Mouse (Mus musculus) midbrain, embryonic 15.5 days (tissue): ENCODE data around the gene Ceacam16. TPM values are rescaled to one million over a fixed set of nuclear protein-coding genes. Genes with fewer than 3 reads are reported as not detected.

Experiments used
- ATAC-seq: fragments of 200-750 bp; cut with Nextera tagmentation; replicated peaks from 2 replicates; pipeline ENCODE4 v1.8.0; 2017; ENCODE audit warnings: moderate TSS enrichment
- H3K27ac ChIP-seq: fragments of 300-500 bp; sonication (generic); 2 replicates; pipeline ENCODE4 v1.5.1; 2015; ENCODE audit warnings: mild to moderate bottlenecking, inconsistent platforms
- H3K27me3 ChIP-seq: fragments of 300-500 bp; sonication (generic); replicated peaks from 2 replicates; pipeline ENCODE4 v1.6.1; 2015; ENCODE audit warnings: inconsistent platforms
- H3K36me3 ChIP-seq: fragments of 300-500 bp; sonication (generic); replicated peaks from 2 replicates; pipeline ENCODE4 v1.6.1; 2015; ENCODE audit warnings: inconsistent platforms
- H3K4me1 ChIP-seq: fragments of 300-500 bp; sonication (generic); 2 replicates; pipeline ENCODE4 v1.6.1; 2015; ENCODE audit warnings: inconsistent platforms
- H3K4me2 ChIP-seq: fragments of 300-500 bp; sonication (generic); 2 replicates; pipeline ENCODE4 v1.6.1; 2015; ENCODE audit warnings: inconsistent platforms, mild to moderate bottlenecking, moderate library complexity
- H3K4me3 ChIP-seq: fragments of 300-500 bp; sonication (generic); 2 replicates; pipeline ENCODE4 v1.5.1; 2015; ENCODE audit warnings: mild to moderate bottlenecking, inconsistent platforms
- H3K9ac ChIP-seq: fragments of 300-500 bp; sonication (generic); 2 replicates; pipeline ENCODE4 v1.6.1; 2015; ENCODE audit warnings: mild to moderate bottlenecking, inconsistent platforms
- H3K9me3 ChIP-seq: fragments of 300-500 bp; sonication (generic); 2 replicates; pipeline ENCODE4 v1.6.1; 2016; ENCODE audit warnings: inconsistent platforms
- WGBS: fragments of 180-500 bp; shearing (Covaris S2); methylation state at CpG from one replicate; pipeline ENCODE4 v1.1.7; 2015; ENCODE audit warnings: mixed read lengths; 5-methylcytosine and 5-hydroxymethylcytosine counted together
- polyA plus RNA-seq: library from polyadenylated mRNA; unstranded; fragments of >200 nt; fragmentation: Nextera tagmentation; extraction: Ambion mirVana; gene quantifications from 2 replicates; pipeline ENCODE4 v1.2.1, GENCODE M21; 2015

The Ceacam16 gene
- 1.1 and 1.2 TPM in 2 replicates for polyA plus RNA-seq

DNA sequence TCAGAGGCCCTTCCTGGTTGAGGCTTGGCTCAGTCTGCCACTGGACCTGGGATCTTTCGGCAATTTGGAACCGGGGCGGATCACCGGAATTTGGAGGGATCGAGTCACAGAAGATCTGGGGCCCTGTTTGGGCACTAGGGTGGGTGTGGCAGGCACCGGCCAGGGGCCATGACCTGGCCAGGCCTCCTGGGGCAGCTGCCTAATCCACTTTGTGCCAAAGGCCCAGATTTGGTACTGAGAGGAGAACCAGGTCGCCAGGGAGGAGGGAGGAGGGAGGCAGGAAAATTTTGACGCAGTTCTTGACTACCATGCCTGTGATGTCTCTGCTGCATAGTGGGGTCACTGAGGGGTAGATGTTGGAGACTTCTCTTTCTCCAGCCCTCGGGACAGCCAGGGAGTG is at the start of gene Ceacam16:
TSS of gene Ceacam16 (minus strand) at position 101 of the 400 bp plus-strand sequence.
- no peaks in the 10 kb centered on the region for H3K4me1 ChIP-seq
- H3K9me3 ChIP-seq: no peaks in the 10 kb centered on the region
- H3K27me3 ChIP-seq: no peaks in the 10 kb centered on the region
- no peak within 1 kb of the TSS for H3K27ac ChIP-seq
- no peak within 1 kb of the TSS for H3K4me3 ChIP-seq
- ATAC-seq: no peak
- 83% methylated on average over 9 of the region's 9 CpGs for WGBS
- no peaks in the 10 kb centered on the region for H3K36me3 ChIP-seq
- no peak within 1 kb of the TSS for H3K9ac ChIP-seq
- H3K4me2 ChIP-seq: no peak within 1 kb of the TSS

- Histone ChIP-seq H3K9ac (no peak overlapping the region), H3K4me2 (no peak overlapping the region), H3K36me3 (peaks cover 14% of the 10 kb centered on the region), H3K27ac (no peak overlapping the region), H3K4me1 (no peaks in the 10 kb centered on the region), H3K4me3 (no peak overlapping the region), H3K9me3 (no peaks in the 10 kb centered on the region), H3K27me3 (no peaks in the 10 kb centered on the region)
- WGBS: 51% methylated on average over 21 of the region's 21 CpGs
- peak; percentile 82 for ATAC-seq
Observed at GRCm38 (mm10) chr7:19910421-19911291, 49.6 kb upstream of the Ceacam16 start.

GRCm38 (mm10) chr7:19889881-19890280 is 28.8 kb upstream of the Ceacam16 start:
- Histone ChIP-seq H3K4me3 (no peak overlapping the region), H3K27ac (no peak overlapping the region), H3K36me3 (no peaks in the 10 kb centered on the region), H3K4me2 (no peak overlapping the region), H3K9ac (no peak overlapping the region), H3K27me3 (no peaks in the 10 kb centered on the region), H3K4me1 (no peaks in the 10 kb centered on the region), H3K9me3 (no peaks in the 10 kb centered on the region)
- no peak for ATAC-seq
- 51% methylated on average over 8 of the region's 8 CpGs for WGBS

DNA sequence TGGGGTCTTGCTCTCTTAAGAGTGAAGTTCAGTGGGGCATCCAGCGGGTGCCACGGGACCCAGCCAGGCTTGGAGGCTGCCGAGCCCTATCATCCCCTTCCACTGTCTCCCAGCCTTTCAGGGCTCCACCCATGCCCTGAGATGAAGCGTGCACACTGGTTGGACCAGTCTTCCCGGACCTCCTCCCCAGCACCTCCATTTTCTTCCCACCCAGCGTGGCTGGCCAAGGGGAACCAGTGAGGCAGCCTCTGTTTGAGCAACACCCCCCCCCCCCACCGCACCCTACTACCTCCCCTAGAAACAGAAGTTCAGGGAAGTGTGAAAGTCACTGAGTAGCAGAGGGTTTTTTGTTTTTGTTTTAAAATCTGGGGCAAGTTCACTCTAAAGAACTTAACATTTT is 26.8 kb upstream of the Ceacam16 start, which contains the start of gene Ceacam19:
TSS of gene Ceacam19 (minus strand) at position 117 of the 400 bp plus-strand sequence.
- Histone ChIP-seq H3K9ac (no peak within 1 kb of the TSS), H3K27me3 (no peaks in the 10 kb centered on the region), H3K4me3 (no peak within 1 kb of the TSS), H3K4me1 (no peaks in the 10 kb centered on the region), H3K36me3 (no peaks in the 10 kb centered on the region), H3K4me2 (no peak within 1 kb of the TSS), H3K9me3 (no peaks in the 10 kb centered on the region), H3K27ac (no peak within 1 kb of the TSS)
- no peak for ATAC-seq
- 78% methylated on average over 7 of the region's 7 CpGs for WGBS

DNA sequence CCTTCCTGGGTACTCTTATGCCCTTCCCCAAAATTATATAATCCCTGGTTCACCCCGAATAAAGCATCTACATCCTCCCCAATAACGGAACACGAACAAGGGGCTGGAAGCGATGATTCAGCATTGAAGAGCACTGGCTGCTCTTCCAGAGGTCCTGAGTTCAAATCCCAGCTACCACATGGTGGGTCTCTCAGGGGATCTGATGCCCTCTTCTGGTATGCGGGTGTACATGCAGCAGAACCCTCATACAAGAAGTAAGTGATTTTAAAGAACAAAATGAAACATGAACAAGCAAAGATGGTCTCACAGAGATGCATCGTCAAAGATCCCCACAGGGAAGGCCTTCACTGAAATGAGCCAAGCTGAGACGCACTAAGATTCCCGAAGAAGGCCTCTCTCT is 19.7 kb upstream of the Ceacam16 start:
- Histone ChIP-seq H3K9me3 (no peaks in the 10 kb centered on the region), H3K4me1 (no peaks in the 10 kb centered on the region), H3K36me3 (no peaks in the 10 kb centered on the region), H3K4me2 (no peak overlapping the region), H3K9ac (no peak overlapping the region), H3K27ac (no peak overlapping the region), H3K27me3 (no peaks in the 10 kb centered on the region), H3K4me3 (no peak overlapping the region)
- ATAC-seq: no peak
- 79% methylated on average over 8 of the region's 8 CpGs for WGBS

DNA sequence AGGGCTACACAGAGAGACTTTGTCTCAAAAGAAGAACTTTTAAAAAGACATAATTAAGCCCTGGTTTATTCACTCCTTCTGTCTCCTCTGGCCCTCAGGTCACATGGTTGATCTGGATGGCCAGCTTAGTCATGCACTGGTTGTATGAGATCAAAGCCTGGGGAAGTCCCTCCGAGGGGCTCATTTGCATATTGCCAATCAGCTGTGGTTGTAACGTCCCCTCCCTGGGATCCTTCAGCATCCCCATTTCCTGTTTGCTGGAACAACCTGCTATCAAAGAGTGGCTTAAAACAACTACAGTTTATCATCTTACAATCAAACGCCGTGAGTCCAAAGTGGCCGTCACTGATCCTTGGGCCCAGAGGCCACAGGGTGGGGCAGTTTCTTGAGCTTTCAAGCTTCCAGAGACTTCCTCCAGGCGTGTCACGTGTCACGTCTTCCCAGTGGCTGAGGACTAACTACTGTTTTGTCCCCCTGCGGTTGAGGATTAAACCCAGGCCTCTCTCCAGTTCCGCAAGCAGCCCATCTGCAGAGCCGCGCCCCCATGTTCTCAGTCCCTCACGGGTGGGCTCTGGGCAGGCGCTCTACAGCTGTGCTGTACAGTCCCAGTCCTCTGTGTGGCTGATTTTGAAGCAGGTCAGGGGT is 15.8 kb upstream of the Ceacam16 start:
- WGBS: 51% methylated on average over 14 of the region's 14 CpGs
- no peaks in the 10 kb centered on the region for H3K4me1 ChIP-seq
- peak; percentile 50 for ATAC-seq
- no peaks in the 10 kb centered on the region for H3K27me3 ChIP-seq
- H3K9me3 ChIP-seq: no peaks in the 10 kb centered on the region
- no peak overlapping the region for H3K4me2 ChIP-seq
- H3K4me3 ChIP-seq: no peak overlapping the region
- H3K36me3 ChIP-seq: no peaks in the 10 kb centered on the region
- H3K27ac ChIP-seq: no peak overlapping the region
- H3K9ac ChIP-seq: no peak overlapping the region

- peak; percentile 64 for ATAC-seq
- Histone ChIP-seq H3K9ac (no peak overlapping the region), H3K27me3 (no peaks in the 10 kb centered on the region), H3K9me3 (no peaks in the 10 kb centered on the region), H3K27ac (no peak overlapping the region), H3K4me1 (no peaks in the 10 kb centered on the region), H3K36me3 (no peaks in the 10 kb centered on the region), H3K4me2 (no peak overlapping the region), H3K4me3 (no peak overlapping the region)
- 56% methylated on average over 13 of the region's 13 CpGs for WGBS
Observed at GRCm38 (mm10) chr7:19875948-19876682, 15.0 kb upstream of the Ceacam16 start.

DNA sequence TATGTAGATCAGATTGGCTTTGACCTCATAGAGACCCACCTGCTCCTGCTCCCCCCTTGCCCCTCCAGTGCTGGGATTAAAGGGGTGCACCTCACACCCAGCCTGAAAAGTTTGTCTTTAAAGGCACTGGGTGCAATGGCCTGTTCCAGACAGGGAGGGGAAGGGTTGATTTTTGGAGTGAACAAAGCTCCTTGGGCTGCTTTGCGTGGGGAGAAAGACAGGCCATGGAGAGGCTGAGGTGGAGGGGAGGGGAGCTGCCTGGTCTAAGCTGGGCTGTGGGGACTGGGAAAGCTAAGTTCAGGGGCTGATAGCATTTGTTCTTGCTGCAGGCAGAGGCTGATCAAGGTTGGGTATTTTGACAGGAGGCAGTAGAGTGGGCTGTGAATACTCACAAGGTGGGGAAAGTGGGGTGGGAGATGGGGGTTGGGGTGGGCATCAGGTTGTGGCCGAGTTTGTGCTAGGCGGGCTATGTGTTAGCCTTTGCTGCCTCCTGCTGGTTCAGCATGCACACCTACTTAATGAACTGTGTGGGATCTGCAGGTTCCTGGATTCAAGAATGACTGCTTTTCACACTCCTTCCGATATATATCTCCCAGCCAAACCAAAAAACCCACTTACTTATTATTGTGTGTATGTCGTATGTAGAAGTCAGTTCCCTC is 11.0 kb upstream of the Ceacam16 start:
- 47% methylated on average over 5 of the region's 5 CpGs for WGBS

GRCm38 (mm10) chr7:19871137-19871621 is 10.1 kb upstream of the Ceacam16 start:
- 72% methylated on average over 10 of the region's 10 CpGs for WGBS
- Histone ChIP-seq H3K4me2 (no peak overlapping the region), H3K9ac (no peak overlapping the region), H3K9me3 (no peaks in the 10 kb centered on the region), H3K27ac (no peak overlapping the region), H3K4me3 (no peak overlapping the region), H3K4me1 (no peaks in the 10 kb centered on the region), H3K36me3 (no peaks in the 10 kb centered on the region), H3K27me3 (no peaks in the 10 kb centered on the region)
- no peak for ATAC-seq

More for the DNA sequence above, 11.0 kb upstream of the Ceacam16 start:
- Histone ChIP-seq H3K9ac (no peak overlapping the region), H3K27me3 (no peaks in the 10 kb centered on the region), H3K4me2 (no peak overlapping the region), H3K27ac (no peak overlapping the region), H3K9me3 (no peaks in the 10 kb centered on the region), H3K4me3 (no peak overlapping the region), H3K4me1 (no peaks in the 10 kb centered on the region), H3K36me3 (no peaks in the 10 kb centered on the region)
- ATAC-seq: no peak

- no peaks in the 10 kb centered on the region for H3K27me3 ChIP-seq
- no peaks in the 10 kb centered on the region for H3K36me3 ChIP-seq
- H3K9me3 ChIP-seq: no peaks in the 10 kb centered on the region
- no peak for ATAC-seq
- no peak overlapping the region for H3K27ac ChIP-seq
- 90% methylated on average over 16 of the region's 16 CpGs for WGBS
- no peaks in the 10 kb centered on the region for H3K4me1 ChIP-seq
- no peak overlapping the region for H3K4me2 ChIP-seq
- H3K4me3 ChIP-seq: no peak overlapping the region
- no peak overlapping the region for H3K9ac ChIP-seq
Observed at GRCm38 (mm10) chr7:19867751-19868399, 6.8 kb upstream of the Ceacam16 start.

DNA sequence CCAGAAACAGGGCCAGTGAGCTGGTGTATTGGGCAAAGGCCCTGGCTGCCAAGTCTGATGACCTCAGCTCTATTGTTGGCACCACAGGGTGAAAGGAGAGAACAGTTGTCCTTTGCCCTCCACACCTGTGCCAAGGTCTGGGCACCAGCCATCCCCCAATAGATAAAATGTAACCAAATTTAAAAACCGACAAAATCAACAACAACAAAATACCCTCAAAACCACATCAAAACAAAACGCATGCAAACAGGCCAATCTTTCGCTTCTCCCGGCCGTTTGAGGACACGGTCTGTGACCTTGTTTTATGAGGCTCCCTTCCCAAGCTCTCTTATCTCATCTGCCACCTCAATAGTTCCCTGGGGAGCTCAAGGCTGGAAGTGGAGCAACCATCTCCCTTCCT is 5.4 kb upstream of the Ceacam16 start:
- no peak for ATAC-seq
- no peaks in the 10 kb centered on the region for H3K27me3 ChIP-seq
- no peak overlapping the region for H3K4me3 ChIP-seq
- WGBS: 91% methylated on average over 6 of the region's 6 CpGs
- H3K27ac ChIP-seq: no peak overlapping the region
- H3K9me3 ChIP-seq: no peaks in the 10 kb centered on the region
- no peak overlapping the region for H3K9ac ChIP-seq
- H3K4me1 ChIP-seq: no peaks in the 10 kb centered on the region
- H3K36me3 ChIP-seq: no peaks in the 10 kb centered on the region
- H3K4me2 ChIP-seq: no peak overlapping the region
